Mouse (Mus musculus) right cerebral cortex, postnatal 10 days (tissue): ENCODE measurements around the gene Dmgdh.
A peak's percentile ranks its signal among the peaks of the same experiment; 100 is the strongest.

ENCODE experiments used
- DNase-seq, 2 experiments: peaks; one replicate each; pipeline ENCODE4 v3.0.0; 2021; ENCODE audit warnings: low spot score in 2 of 2

Dmgdh gene

GRCm38 (mm10) chr13:93772861-93773260, 98.6 kb downstream of the Dmgdh start:
- no peak for DNase-seq

GRCm38 (mm10) chr13:93773704-93774315, 99.6 kb downstream of the Dmgdh start:
- DNase-seq: no peak

DNA sequence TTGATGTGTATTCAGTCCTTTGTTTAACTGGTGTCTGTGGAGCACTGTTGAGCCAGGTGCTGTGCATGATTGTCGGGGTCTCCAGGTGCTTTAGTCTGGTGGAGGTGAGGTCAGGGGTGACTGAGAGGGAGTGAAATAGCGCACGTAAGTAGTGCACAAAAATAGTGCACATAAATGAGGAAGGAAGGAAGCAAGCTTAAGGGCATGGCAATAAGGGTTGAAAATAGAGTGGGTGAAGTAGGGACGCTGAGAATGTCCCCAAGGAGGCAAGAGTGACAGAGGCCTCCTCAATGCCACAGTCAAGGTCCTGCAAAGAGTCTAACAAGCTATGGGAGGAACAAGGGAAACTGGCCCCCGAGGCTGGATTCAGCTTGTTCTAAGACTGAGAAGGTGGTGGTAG, 108.6 kb downstream of the Dmgdh start:
- DNase-seq: no peak

DNA sequence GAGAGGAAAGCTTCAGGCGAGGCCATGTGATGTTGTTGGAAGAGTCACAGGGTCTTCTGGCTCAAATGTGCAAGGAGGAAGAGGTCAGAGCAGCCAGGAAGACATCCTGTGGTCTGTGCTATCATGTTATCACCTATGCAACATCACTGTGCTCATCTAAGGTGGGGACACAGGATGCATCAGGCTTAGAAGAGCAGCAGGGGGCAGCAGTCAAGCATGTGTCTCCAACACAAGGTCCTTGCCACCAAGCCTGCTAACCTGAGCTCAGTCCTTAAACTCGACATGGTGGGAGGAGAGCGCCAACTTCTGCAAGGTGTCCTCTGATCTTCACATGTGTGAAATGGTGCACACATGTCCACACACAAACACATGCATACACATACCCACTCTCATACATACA, 111.1 kb downstream of the Dmgdh start:
- DNase-seq: no peak

- peak; percentile 48 to 63 for DNase-seq
Measured at GRCm38 (mm10) chr13:93786051-93786450, 111.8 kb downstream of the Dmgdh start.

GRCm38 (mm10) chr13:93787647-93788046, 113.4 kb downstream of the Dmgdh start:
- DNase-seq: peak; percentile 50 to 65

DNA sequence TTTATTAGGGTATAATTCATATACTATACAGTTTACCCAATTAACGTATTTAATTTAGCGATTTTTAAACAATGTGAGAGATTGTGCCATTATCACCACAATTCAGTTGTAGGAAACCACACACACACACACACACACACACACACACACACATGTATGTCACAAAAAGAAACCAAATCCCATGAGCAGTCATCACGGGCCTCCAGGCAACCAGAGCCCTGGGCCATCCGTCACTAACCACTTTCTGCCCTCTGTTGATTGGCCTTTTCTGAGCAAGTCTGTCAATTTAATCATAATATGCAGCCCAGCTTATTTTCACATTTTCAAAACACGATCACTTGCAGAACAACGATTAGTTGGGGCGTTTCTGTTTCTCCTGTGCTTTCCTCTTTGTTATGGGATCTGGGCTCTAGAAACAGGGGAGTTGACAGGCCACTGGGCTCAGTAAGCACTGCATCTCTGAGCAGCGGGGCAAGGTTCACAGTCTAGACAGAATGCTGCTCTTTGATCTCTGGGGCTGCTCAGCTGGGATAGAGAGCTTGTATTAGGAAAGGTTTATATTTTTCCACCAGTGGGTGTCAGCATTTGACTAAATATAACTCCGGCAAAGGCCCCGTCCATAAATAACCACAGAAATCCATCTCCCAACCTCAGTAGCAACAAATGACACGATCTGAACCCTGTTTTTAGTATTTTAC, 118.9 kb downstream of the Dmgdh start:
- no peak for DNase-seq

- no peak for DNase-seq
Measured at GRCm38 (mm10) chr13:93793643-93794182, 119.5 kb downstream of the Dmgdh start.

GRCm38 (mm10) chr13:93797011-93797600, 122.9 kb downstream of the Dmgdh start:
- no peak for DNase-seq
